Mouse (Mus musculus) urinary bladder, adult 2 months (tissue): Measurements from ENCODE around the gene Duox1. TPM values are rescaled to one million over a fixed set of nuclear protein-coding genes. Genes with fewer than 3 reads are reported as not detected.

ENCODE experiments used
- DNase-seq: peaks from one replicate; pipeline ENCODE4 v3.0.0; 2022; ENCODE audit warnings: low spot score
- polyA plus RNA-seq: library from polyadenylated mRNA; depleted of rRNA; stranded (reverse); fragments of >200 nt; gene quantifications from 2 replicates; pipeline ENCODE4 v1.2.3, GENCODE M21; 2012

Gene Duox1
- polyA plus RNA-seq, 1 experiment = 5.3 TPM

- DNase-seq = no peak
These were observed 38.9 kb downstream of the Duox1 start for GRCm38 (mm10) chr2:122354191-122354929.

GRCm38 (mm10) chr2:122355389-122355788 is 39.9 kb downstream of the Duox1 start:
- DNase-seq = no peak

DNA sequence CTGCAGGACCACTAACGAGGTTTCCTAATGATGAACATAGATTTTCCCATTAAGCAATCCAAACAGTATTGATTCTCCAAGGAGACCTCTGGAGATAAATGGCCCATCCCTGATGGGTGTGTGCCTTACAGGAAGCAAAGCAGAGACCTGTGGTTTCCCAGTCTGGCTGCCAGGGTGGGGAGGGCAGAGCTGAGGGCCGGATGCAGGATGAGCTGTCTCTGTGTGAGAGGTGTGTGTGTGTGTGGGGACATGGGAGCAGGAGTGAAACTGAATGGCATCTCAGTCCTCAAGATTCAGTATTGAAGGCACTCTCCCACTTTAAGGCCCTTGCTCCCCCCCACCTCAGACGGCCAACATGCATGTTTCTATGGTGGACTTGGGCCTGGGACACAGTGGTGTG is 40.7 kb downstream of the Duox1 start:
- no peak for DNase-seq

DNA sequence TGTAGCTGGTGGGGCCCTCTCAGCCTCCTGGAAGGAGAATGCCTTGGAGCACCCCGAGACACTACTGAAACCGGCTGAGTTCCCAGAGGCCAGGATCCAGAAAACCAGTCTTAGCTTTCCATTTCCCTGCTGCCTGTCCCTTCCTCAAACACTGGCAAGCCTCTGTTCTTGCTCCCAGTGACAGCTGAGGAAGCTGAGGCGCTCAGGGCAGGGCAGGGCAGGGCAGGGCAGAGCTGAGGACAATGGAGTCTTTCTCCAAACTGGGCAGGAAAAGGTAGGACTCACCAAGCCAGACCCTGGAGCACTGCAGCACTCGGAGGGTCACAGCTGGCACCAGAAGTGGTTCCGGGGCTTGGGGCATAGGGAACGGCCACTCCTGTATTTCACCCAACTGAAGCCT is 44.8 kb downstream of the Duox1 start:
- DNase-seq = no peak

DNA sequence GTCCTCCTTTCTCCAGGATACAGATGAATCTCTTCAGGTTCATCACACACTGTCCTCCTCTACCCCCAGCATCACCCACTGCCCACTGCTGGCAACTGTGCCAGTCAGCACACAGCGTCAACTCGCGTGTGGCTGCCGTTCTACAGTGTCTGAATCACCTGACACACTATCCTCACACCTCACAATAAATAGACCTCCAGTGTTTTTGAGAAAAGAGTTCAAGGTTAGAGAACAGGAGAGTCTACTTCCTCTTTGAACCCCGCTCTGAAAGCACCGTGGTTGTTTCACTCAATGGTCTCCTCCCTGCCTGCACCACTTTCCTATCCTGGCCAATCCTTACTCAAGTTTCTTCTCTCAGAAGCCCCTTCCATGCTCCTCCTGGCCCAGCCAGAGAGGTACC is 45.7 kb downstream of the Duox1 start:
- DNase-seq = no peak

GRCm38 (mm10) chr2:122361868-122362621 is 46.6 kb downstream of the Duox1 start:
- no peak for DNase-seq

DNA sequence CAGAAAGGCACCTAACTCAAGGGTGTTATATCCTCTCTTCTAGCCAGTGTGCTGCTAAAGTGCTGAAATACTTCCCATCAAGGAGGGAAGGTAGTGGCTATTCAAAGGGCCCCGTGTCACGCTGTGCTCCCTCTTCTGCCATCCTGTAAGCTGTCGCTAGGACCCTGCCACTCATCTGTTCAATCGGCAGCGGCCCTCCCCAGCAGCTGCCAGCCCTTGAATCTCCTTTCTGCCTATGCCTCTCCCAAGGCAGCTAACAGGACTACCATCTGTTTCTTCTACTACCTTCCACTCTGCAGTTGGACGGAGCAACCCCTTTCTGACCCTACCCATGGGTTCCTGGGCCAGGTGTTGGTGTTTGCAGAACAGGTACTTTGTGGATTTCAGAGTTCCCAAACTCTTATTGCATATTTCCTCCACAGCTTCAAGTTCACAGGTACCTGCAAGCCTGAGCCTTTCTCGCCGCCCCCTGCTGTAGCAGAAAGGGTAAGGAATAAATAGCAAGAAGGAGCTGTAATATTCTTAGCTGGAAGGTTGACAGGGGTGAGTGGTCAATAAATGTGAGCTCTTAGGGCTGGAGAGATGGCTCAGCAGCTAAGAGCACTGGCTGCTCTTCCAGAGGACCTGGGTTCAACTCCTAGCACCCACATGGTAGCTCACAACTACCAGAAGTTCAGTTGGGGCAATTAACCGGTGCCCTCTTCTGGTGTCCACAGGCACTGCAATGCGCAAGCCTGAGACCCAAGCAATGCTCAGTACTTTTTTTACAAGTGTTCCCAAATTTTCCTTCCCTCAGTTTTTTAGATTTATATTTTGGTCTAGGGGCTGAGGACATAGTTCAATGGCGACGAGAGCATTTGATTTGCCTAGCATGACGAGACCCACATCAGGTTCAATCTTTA is 47.4 kb downstream of the Duox1 start:
- no peak for DNase-seq

DNA sequence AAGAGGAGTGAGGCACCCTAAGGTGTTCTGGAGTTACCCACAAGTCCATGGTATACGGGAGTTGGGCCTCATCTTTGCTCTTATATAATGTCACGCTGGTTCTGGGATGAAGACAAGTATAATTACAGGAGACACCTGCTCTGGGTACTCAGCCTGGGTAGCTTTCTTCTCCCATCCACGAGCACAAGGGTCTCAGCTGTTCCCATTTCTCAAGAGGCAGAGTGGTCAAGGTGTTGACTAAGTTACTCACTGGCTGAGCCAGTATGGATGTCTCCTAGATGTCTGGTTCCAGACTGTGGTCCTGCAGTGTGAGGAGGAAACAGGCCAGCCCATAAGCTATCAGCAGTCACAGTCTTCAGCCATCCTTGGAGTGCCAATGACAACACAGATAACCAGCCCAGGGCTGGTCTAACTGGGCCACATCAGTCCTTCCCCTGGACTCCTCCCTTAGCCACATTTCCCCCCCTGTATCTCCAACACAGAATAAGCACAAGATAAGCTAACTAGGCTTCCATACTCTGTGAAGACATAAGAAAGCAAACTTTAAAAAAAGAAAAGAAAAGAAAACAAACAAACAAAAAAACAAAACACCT is 49.0 kb downstream of the Duox1 start:
- no peak for DNase-seq

DNA sequence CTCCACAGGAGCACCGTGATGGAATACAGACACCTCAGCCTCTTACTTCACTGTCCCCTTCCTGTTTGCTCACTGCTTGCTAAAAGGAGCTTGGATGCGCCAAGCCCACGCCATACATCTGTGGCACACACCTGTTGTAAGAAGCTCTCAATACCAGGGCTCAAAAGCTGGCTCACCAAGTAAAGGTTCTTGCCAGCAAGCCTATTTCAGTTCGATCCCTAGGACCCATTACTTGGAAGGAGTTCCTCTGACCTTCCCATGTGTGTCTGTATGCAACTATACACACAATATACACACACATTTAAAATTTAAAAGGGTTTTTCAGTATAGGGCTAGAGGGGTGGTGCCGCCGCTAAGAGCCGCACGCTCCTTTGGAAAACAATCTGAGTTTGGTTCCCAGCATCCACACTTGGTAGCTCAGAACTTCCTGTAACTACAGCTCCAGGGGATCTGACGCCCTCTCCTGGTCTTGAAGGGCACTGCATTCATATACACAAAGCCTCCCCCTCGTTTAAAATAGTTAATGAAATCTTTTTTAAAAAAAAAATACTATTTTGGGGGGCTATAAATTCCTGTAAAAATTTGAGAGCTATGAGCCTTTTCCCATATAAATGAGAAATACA is 49.9 kb downstream of the Duox1 start:
- DNase-seq = no peak

DNA sequence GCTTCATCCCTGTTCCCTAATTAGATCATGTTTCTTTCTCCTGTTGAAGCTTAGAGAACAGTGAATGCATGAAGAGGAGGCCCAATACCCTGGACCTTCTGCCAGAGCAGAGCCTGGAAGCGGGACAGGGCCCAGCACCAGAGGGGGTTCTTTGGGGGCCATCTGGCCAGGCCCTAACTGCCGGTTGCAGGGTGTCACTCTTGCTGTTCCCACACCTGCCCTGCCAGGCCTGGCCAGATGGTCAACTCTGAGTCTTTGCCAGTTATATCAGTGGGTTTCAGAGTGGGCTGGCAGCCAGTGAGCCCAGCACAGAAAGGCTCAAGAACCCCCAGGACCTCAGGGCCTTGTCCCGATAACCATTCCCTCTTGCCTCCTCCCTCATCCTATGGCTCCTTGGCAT is 50.6 kb downstream of the Duox1 start:
- no peak for DNase-seq

GRCm38 (mm10) chr2:122366706-122367105 is 51.2 kb downstream of the Duox1 start:
- DNase-seq = no peak

GRCm38 (mm10) chr2:122367181-122367580 is 51.7 kb downstream of the Duox1 start:
- no peak for DNase-seq

GRCm38 (mm10) chr2:122367701-122368080 is 52.2 kb downstream of the Duox1 start:
- DNase-seq = no peak

GRCm38 (mm10) chr2:122368081-122368971 is 52.9 kb downstream of the Duox1 start:
- no peak for DNase-seq

DNA sequence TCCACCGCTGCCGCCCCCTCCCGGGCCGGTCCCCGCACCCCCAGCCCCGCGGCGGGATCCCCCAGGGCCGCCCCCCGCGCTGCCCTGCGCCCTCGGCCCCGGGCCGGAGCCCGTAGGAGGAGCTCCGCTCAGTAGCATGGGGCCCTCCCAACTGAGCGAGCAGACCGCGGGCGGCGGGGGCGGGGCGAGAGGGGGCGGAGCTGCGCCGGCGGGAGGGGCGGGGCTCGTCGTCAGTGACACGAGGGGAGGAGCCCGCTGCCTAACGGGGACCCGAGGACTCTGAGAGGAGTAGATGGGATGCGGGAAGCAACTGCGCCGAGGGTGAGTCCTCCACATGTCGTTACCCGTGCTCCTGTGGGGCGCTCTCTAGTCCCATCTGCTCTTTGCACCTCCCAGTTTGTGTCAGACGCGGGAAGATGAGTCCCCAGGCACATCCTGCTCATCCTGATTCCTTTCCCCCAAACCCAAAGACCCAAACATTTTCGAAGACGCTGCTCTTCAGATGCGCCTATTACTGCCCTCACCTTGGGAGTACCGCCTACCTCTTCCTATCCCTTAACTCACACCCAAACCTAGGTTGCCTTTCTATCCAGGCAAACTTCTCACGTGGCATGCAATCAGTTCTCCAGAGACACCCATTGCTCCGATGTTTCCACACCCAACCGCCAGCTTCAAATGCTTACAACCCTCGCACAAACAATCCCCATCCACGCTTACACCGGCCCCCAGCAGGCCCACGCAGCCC is 53.7 kb downstream of the Duox1 start, which contains the start of gene Shf:
TSS of gene Shf (minus strand) at position 168 of the 745 bp plus-strand sequence.
- DNase-seq = peak; percentile 91

DNA sequence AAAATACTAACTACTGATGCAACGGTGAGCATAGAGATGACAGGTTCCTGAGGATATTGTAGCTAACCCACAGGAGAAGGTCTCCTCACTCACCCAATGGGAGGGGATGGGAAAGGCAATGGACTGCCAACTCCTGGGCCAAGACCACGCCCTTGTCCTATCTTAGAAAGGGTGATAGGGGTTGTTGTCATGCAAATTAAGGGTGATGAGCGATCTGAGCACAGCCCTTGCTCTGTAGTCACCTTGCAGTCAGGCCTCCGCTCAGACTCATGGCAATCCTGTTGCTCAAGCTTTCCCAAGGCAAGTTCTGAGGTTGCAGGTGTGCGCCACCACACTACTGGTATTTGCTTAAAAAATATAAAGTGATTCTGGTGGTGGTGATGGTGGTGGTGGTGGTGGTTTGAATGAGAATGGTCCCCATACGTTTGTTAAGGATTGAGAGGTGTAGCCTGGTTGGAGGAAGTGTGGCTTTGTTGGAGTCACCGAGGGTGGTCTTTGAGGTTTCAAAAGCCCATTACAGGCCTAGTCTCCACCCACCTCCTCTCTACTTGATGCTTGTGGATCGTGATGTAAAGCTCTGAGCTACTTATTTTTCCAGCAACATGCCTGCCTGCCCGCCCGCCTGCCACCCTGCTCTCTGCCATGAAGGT is 54.8 kb downstream of the Duox1 start:
- no peak for DNase-seq

DNA sequence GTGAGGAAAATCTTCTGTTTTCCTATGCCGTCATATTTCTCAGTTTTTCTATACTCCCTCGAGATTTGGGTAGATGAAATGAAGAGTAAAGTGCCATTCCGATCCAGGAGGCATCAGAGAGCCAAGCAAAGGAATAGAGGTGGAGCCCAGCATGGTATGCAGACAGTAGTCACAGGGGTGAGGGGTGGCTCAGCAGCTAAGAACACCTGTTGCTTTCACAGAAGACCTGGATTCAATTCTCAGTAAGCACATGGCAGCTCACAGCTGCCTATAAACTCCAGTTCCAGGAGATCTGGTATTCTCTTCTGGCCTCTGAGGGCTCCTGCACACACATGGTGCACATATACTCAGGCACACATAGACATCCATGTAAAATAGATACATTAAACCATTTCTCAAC is 56.6 kb downstream of the Duox1 start:
- DNase-seq = no peak

DNA sequence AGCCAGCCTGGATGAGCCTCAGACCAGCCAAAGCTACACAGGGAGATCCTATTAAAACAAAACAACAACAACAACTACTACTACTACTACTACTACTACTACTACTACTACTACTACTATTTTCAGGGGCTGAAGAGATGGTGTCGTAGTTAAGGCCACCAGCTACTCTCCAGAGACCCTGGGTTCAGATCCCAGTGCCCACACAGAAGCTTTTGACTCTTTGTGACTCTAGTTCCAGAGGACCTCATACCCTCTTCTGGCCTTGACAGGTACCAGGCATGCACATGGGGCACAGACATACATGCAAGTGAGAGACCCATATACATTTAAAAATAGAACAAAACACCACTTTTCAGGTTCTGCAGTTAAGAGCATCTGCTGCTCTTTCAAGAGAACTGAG is 57.1 kb downstream of the Duox1 start:
- DNase-seq = no peak

DNA sequence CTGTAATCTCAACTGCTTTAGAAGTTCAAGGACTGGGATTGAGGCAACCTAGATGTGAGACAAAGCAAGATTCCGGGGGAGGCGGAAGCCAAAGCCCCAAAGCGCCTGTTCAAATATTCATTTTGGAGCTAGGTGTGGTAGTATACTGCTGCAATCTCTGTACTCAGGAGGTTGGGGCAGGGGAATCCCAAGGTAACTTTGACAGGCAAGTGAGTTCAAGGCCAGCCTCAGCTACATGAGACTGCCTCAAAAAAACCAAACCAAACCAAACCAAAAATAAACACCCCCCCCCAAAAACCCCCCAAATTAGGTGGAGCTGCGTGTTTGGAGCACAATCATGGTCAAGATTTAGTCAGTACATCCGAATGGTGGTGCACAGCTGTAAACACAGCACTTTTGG is 58.5 kb downstream of the Duox1 start:
- DNase-seq = no peak
